Mouse (Mus musculus) myocyte (in vitro differentiated cells): ENCODE data around the gene Ntrk3.

ENCODE experiments used
- MAX ChIP-seq: IDR thresholded peaks from one replicate; pipeline ENCODE4 v1.6.1; 2011; ENCODE audit warnings: low read depth, mild to moderate bottlenecking, control low read depth
- MYOD1 ChIP-seq, 3 experiments: IDR thresholded peaks; one replicate each; pipeline ENCODE4 v1.6.1; 2011; ENCODE audit warnings: control low read depth in 2 of 3, low read depth in 2 of 3, mild to moderate bottlenecking in 2 of 3, moderate library complexity in 1 of 3; ENCODE audit not compliant: insufficient read length in 2 of 3, control insufficient read depth in 1 of 3
- MYOG ChIP-seq, 3 experiments: IDR thresholded peaks; one replicate each; pipeline ENCODE4 v1.6.1; 2011; ENCODE audit warnings: control low read depth in 2 of 3, low read depth in 2 of 3, mild to moderate bottlenecking in 2 of 3; ENCODE audit not compliant: insufficient read length in 2 of 3, control insufficient read depth in 1 of 3, insufficient read depth in 1 of 3
- POLR2A ChIP-seq: IDR thresholded peaks from one replicate; pipeline ENCODE4 v1.6.1; 2011; ENCODE audit warnings: low read depth, mild to moderate bottlenecking, control low read depth, moderate library complexity; ENCODE audit not compliant: insufficient read length
- USF1 ChIP-seq: IDR thresholded peaks from one replicate; pipeline ENCODE4 v1.6.1; 2011; ENCODE audit warnings: low read depth, mild to moderate bottlenecking, control low read depth, moderate library complexity

GRCm38 (mm10) chr7:78603922-78604321, 133.9 kb downstream of the Ntrk3 start:
- TF ChIP-seq POLR2A (no peak), MYOG (IDR thresholded peaks at IDR 0.05; ENCODE audit: control insufficient read depth in 1 of 3, insufficient read depth in 1 of 3, insufficient read length in 2 of 3, low read depth in 2 of 3) (no peak), MYOD1 (IDR thresholded peaks at IDR 0.05; ENCODE audit: control insufficient read depth in 1 of 3, insufficient read length in 2 of 3, low read depth in 2 of 3) (no peak), USF1 (no peak), MAX (no peak)
